Mouse (Mus musculus) heart, embryonic 14.5 days (tissue): ENCODE data around the gene Tspan11. TPM values are rescaled to one million over a fixed set of nuclear protein-coding genes. Genes with fewer than 3 reads are reported as not detected.

ENCODE experiments used
- ATAC-seq: fragments of 200-750 bp; cut with Nextera tagmentation; 2 replicates; pipeline ENCODE4 v1.8.0; 2017; ENCODE audit warnings: low read depth, moderate TSS enrichment; ENCODE audit not compliant: insufficient number of reproducible peaks, insufficient read depth, low FRiP score
- H3K27ac ChIP-seq, 2 experiments: fragments of 200-500 bp in 1 of 2; fragments of 300-500 bp in 1 of 2; sonication (generic) in 1 of 2; replicated peaks in 1 of 2; 2 replicates each; pipeline ENCODE4 v1.5.1; 2012 to 2014; ENCODE audit warnings: low read depth in 2 of 2, low read length in 2 of 2, control low read depth in 1 of 2, mild to moderate bottlenecking in 1 of 2, mixed read lengths in 1 of 2; ENCODE audit not compliant: control insufficient read depth in 1 of 2, insufficient read depth in 1 of 2
- H3K27me3 ChIP-seq: fragments of 300-500 bp; sonication (generic); 2 replicates; pipeline ENCODE4 v1.6.1; 2014; ENCODE audit warnings: mild to moderate bottlenecking, low read length, control low read depth; ENCODE audit not compliant: control insufficient read depth, insufficient read depth
- H3K36me3 ChIP-seq: fragments of 300-500 bp; sonication (generic); 2 replicates; pipeline ENCODE4 v1.6.1; 2014; ENCODE audit warnings: mild to moderate bottlenecking, control low read depth, low read length, mixed read lengths; ENCODE audit not compliant: control insufficient read depth, insufficient read depth
- H3K4me1 ChIP-seq, 2 experiments: fragments of 200-500 bp in 1 of 2; fragments of 300-500 bp in 1 of 2; sonication (generic) in 1 of 2; 2 replicates each; pipeline ENCODE4 v1.6.1; 2012 to 2014; ENCODE audit warnings: low read length in 2 of 2, control low read depth in 1 of 2, mixed read lengths in 1 of 2; ENCODE audit not compliant: control insufficient read depth in 2 of 2, insufficient read depth in 2 of 2
- H3K4me2 ChIP-seq: fragments of 300-500 bp; sonication (generic); 2 replicates; pipeline ENCODE4 v1.6.1; 2014; ENCODE audit warnings: mild to moderate bottlenecking, low read length
- H3K4me3 ChIP-seq, 2 experiments: fragments of 200-500 bp in 1 of 2; fragments of 300-500 bp in 1 of 2; sonication (generic) in 1 of 2; 2 replicates each; pipeline ENCODE4 v1.5.1; 2012 to 2014; ENCODE audit warnings: low read length in 2 of 2, mild to moderate bottlenecking in 2 of 2, control low read depth in 1 of 2, low read depth in 1 of 2, moderate library complexity in 1 of 2; ENCODE audit not compliant: control insufficient read depth in 1 of 2, insufficient read depth in 1 of 2
- H3K9ac ChIP-seq: fragments of 300-500 bp; sonication (generic); 2 replicates; pipeline ENCODE4 v1.6.1; 2014; ENCODE audit warnings: mild to moderate bottlenecking, low read length
- H3K9me3 ChIP-seq: fragments of 300-500 bp; sonication (generic); 2 replicates; pipeline ENCODE4 v1.6.1; 2016; ENCODE audit warnings: low read length, control low read depth; ENCODE audit not compliant: control insufficient read depth
- WGBS: fragments of 180-500 bp; shearing (Covaris S2); extraction: QIAGEN DNeasy Blood & Tissue Kit; methylation state at CpG from one replicate; pipeline ENCODE4 v1.1.7; 2014; 5-methylcytosine and 5-hydroxymethylcytosine counted together
- polyA plus RNA-seq: library from polyadenylated mRNA; unstranded; fragments of >200 nt; fragmentation: Nextera tagmentation; extraction: Ambion mirVana; gene quantifications from 2 replicates; pipeline ENCODE4 v1.2.1, GENCODE M21; 2014

Tspan11 gene
- polyA plus RNA-seq, 1 experiment from 2014 or later, result 2.5 TPM

- Histone ChIP-seq H3K9me3 (peaks cover 8% of the 10 kb centered on the region), H3K4me3 (no peak overlapping the region), H3K4me1 (peaks cover 5 to 9% of the 10 kb centered on the region in 2 experiments; a peak in 2 of 4 replicates), H3K4me2 (no peak overlapping the region), H3K9ac (no peak overlapping the region), H3K27ac (no peak overlapping the region), H3K36me3 (no peaks in the 10 kb centered on the region), H3K27me3 (peaks cover 7% of the 10 kb centered on the region; the same call in 1 of the 2 replicates)
- 40% methylated on average over 12 of the region's 12 CpGs for WGBS
- ATAC-seq, result no peak
Observed at GRCm38 (mm10) chr6:127877026-127877425, 10.4 kb upstream of the Tspan11 start.

DNA sequence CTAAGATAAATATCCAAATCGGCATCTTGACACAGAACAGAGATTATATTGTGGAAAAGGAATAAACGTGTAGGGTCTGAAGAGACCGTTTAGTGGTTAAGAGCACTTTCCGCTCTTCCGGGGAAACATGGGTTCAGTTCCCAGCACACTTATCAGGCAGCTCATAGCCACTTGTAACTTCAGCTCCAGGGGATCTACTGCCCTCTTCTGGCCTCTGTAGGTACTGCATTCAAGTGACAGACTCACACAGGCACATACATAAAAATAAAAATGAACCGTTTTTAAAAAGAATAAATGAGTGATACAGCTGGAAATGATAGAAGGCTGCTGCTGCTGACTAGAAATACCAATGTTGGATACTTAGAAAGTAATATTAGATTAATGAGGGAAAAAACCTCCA is 7.9 kb upstream of the Tspan11 start:
- Histone ChIP-seq H3K4me1 (peaks cover 5 to 9% of the 10 kb centered on the region in 2 experiments; a peak in 2 of 4 replicates), H3K4me2 (no peak overlapping the region), H3K4me3 (no peak overlapping the region), H3K9me3 (peaks cover 8% of the 10 kb centered on the region), H3K9ac (no peak overlapping the region), H3K36me3 (no peaks in the 10 kb centered on the region), H3K27ac (no peak overlapping the region), H3K27me3 (peaks cover 7% of the 10 kb centered on the region; the same call in 1 of the 2 replicates)
- ATAC-seq, result no peak
- 91% methylated on average over 6 of the region's 6 CpGs for WGBS

DNA sequence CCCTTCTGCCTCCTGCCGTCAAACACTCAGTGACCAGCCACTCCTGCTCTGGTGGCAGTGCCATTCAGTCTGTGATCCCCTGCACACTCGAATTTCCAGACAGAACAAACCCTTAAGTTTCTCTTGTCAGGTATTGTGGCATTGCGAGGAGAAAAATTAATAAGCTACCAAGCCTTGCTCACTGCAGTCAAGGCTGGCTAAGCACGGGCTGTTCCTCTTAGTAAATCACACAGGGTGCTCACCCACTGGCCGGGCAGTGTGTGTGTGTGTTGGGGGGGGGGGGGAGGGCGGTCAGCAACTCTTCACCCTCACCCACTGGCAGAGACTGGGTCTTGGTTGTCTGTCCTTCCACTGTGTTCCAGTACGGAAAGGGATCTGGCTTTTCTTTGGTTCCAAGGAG is 473 bp upstream of the Tspan11 start:
- H3K36me3 ChIP-seq, result no peaks in the 10 kb centered on the region
- peak overlapping the region; percentile 79 for H3K4me2 ChIP-seq
- H3K4me3 ChIP-seq, result peak overlapping the region in 1 of 2 experiments; percentile 43; a peak in 1 of 4 replicates
- peaks cover 7 to 13% of the 10 kb centered on the region in 2 experiments for H3K4me1 ChIP-seq
- ATAC-seq, result no peak
- 18% methylated on average over 7 of the region's 7 CpGs for WGBS
- peak overlapping the region; percentile 66; the same call in 1 of the 2 replicates for H3K9ac ChIP-seq
- H3K27me3 ChIP-seq, result peaks cover 10% of the 10 kb centered on the region; the same call in 1 of the 2 replicates
- no peak overlapping the region for H3K27ac ChIP-seq
- no peaks in the 10 kb centered on the region for H3K9me3 ChIP-seq

GRCm38 (mm10) chr6:127888581-127888980 is 1.2 kb downstream of the Tspan11 start:
- Histone ChIP-seq H3K4me1 (peaks cover 9 to 13% of the 10 kb centered on the region in 2 experiments), H3K4me2 (peak overlapping the region; percentile 79; the same call in 1 of the 2 replicates), H3K4me3 (no peak overlapping the region), H3K27ac (no peak overlapping the region), H3K9ac (no peak overlapping the region), H3K9me3 (no peaks in the 10 kb centered on the region), H3K27me3 (peaks cover 10% of the 10 kb centered on the region; the same call in 1 of the 2 replicates), H3K36me3 (no peaks in the 10 kb centered on the region)
- ATAC-seq, result no peak
- 80% methylated on average over 3 of the region's 3 CpGs for WGBS

GRCm38 (mm10) chr6:127893611-127894010 is 6.2 kb downstream of the Tspan11 start:
- Histone ChIP-seq H3K9me3 (peaks cover 5% of the 10 kb centered on the region; the same call in 1 of the 2 replicates), H3K4me3 (no peak overlapping the region), H3K27me3 (no peaks in the 10 kb centered on the region), H3K27ac (no peak overlapping the region), H3K9ac (no peak overlapping the region), H3K36me3 (no peaks in the 10 kb centered on the region), H3K4me1 (peaks cover 16 to 18% of the 10 kb centered on the region in 2 experiments), H3K4me2 (no peak overlapping the region)
- WGBS, result 33% methylated on average over 6 of the region's 6 CpGs
- ATAC-seq, result no peak

GRCm38 (mm10) chr6:127894999-127895398 is 7.6 kb downstream of the Tspan11 start:
- 31% methylated on average over 6 of the region's 6 CpGs for WGBS
- Histone ChIP-seq H3K27me3 (no peaks in the 10 kb centered on the region), H3K4me1 (peaks cover 19 to 21% of the 10 kb centered on the region in 2 experiments), H3K27ac (no peak overlapping the region), H3K9ac (no peak overlapping the region), H3K4me3 (no peak overlapping the region), H3K9me3 (peaks cover 5% of the 10 kb centered on the region; the same call in 1 of the 2 replicates), H3K4me2 (no peak overlapping the region), H3K36me3 (no peaks in the 10 kb centered on the region)
- no peak for ATAC-seq

- H3K4me2 ChIP-seq, result no peak overlapping the region
- peaks cover 27 to 28% of the 10 kb centered on the region in 2 experiments for H3K4me1 ChIP-seq
- no peaks in the 10 kb centered on the region for H3K36me3 ChIP-seq
- WGBS, result 91% methylated on average over 3 of the region's 3 CpGs
- H3K27me3 ChIP-seq, result no peaks in the 10 kb centered on the region
- no peak overlapping the region for H3K27ac ChIP-seq
- H3K4me3 ChIP-seq, result no peak overlapping the region
- peaks cover 9% of the 10 kb centered on the region; the same call in 1 of the 2 replicates for H3K9me3 ChIP-seq
- no peak for ATAC-seq
- H3K9ac ChIP-seq, result no peak overlapping the region
Observed at GRCm38 (mm10) chr6:127896425-127896824, 9.0 kb downstream of the Tspan11 start.

- H3K27me3 ChIP-seq, result no peaks in the 10 kb centered on the region
- H3K4me1 ChIP-seq, result peaks cover 29 to 30% of the 10 kb centered on the region in 2 experiments
- peaks cover 9% of the 10 kb centered on the region; the same call in 1 of the 2 replicates for H3K9me3 ChIP-seq
- H3K4me3 ChIP-seq, result no peak overlapping the region
- no peaks in the 10 kb centered on the region for H3K36me3 ChIP-seq
- 43% methylated on average over 3 of the region's 3 CpGs for WGBS
- no peak overlapping the region for H3K9ac ChIP-seq
- ATAC-seq, result no peak
- H3K27ac ChIP-seq, result no peak overlapping the region
- H3K4me2 ChIP-seq, result no peak overlapping the region
Observed at GRCm38 (mm10) chr6:127897342-127897741, 10.0 kb downstream of the Tspan11 start.
